In the genomic region with DNA sequence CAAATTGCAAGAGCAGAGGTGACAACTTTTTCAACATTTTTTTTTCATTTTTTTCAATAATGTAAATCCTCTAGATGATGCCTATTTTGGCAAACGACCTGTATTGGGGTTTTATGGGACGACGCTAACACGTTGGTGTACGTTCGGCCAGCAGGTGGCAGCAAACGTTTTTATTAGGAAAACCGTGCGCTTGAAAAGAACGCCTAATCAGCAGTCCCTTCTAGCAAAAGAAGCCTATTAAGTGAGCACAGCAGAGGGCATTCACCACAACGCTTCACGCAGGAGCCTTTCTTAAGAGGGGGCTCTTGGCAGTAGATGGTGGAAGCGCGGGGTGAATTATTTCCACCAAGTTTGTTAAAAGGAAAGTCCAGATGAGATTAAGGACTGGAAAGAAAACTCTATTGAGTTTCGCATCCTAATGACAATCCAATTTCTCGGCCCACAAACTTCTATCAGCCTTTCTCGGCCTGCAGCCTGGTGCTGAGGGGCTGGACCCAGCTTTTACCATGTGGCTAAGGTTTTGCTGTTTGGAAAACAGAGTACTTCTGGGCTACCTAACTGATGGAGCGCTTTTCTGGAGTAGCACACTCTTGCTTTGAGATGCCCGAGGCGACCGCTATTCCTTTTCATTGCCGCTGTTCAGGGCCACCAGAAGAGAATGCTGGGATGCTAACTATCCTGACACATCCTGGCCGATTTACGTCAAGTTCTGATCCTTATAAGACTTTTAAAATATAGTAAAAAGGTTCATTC, we compare ENCODE assay signal across 8 mouse cellular contexts.
A peak's percentile ranks its signal among the peaks of the same experiment; 100 is the strongest.
DNase-seq lines count a peak whose midpoint lies in the region; ATAC-seq and TF ChIP-seq lines count a peak whose summit lies in the region.

No protein-coding gene starts in this region.

- H3K36me3 ChIP-seq in heart, adult 2 months (ENCODE audit: control insufficient read depth, insufficient read depth, low read length) = no peaks in the 10 kb centered on the region
- no peaks in the 10 kb centered on the region for H3K36me3 ChIP-seq in limb, embryonic 11.5 days (ENCODE audit: control insufficient read depth, insufficient read depth, low read length)
- H3K36me3 ChIP-seq in splenic B cell, adult 2 months (ENCODE audit: control insufficient read depth, insufficient read depth, low read length, poor library complexity, severe bottlenecking) = no peaks in the 10 kb centered on the region

- no peak for ATAC-seq in limb, embryonic 11.5 days (ENCODE audit: insufficient number of reproducible peaks, low FRiP score, low TSS enrichment, low read depth)

- no peaks in the 10 kb centered on the region for H3K27me3 ChIP-seq in heart, adult 2 months (ENCODE audit: control insufficient read depth, insufficient read depth, low read length)
- no peaks in the 10 kb centered on the region for H3K27me3 ChIP-seq in limb, embryonic 11.5 days (ENCODE audit: control insufficient read depth, insufficient read depth, low read length)
- no peaks in the 10 kb centered on the region for H3K27me3 ChIP-seq in splenic B cell, adult 2 months (ENCODE audit: control insufficient read depth, insufficient read depth, low read length, poor library complexity, severe bottlenecking)

- 39% methylated on average over 24 of the region's 24 CpGs for WGBS in heart, adult 2 months
- 39% methylated on average over 24 of the region's 24 CpGs for WGBS in limb, embryonic 11.5 days

- peak; percentile 83 for TF ChIP-seq EP300 in heart, adult 2 months (IDR thresholded peaks at IDR 0.05; ENCODE audit: insufficient read depth, low read depth, low read length)

- H3K4me1 ChIP-seq in heart, adult 2 months (ENCODE audit: control insufficient read depth, insufficient read depth, low read length) = peaks cover 4% of the 10 kb centered on the region
- H3K4me1 ChIP-seq in limb, embryonic 11.5 days (ENCODE audit: control insufficient read depth, insufficient read depth, low read length) = no peaks in the 10 kb centered on the region

- no peak for TF ChIP-seq POLR2A in heart, adult 2 months (IDR thresholded peaks at IDR 0.05; ENCODE audit: insufficient read depth, low read depth, low read length)

- no peak overlapping the region for H3K4me2 ChIP-seq in limb, embryonic 11.5 days (ENCODE audit: low read depth, severe bottlenecking)

- H3K9ac ChIP-seq in heart, adult 2 months (ENCODE audit: low read depth, low read length) = no peak overlapping the region
- H3K9ac ChIP-seq in limb, embryonic 11.5 days (ENCODE audit: low read length) = no peak overlapping the region

- no peaks in the 10 kb centered on the region for H3K79me2 ChIP-seq in heart, adult 2 months (replicated peaks; ENCODE audit: control insufficient read depth, insufficient read depth, low read length)

- peak; percentile 95 for DNase-seq in 3T3-L1 (ENCODE audit: low read depth, low spot score)
- DNase-seq in adrenal gland, adult 2 months = peak; percentile 81
- DNase-seq in embryo, embryonic 11 days = peak; percentile 96
- peak; percentile 83 to 88 for DNase-seq in heart, adult 2 months
- DNase-seq in kidney, adult 9 months = peak; percentile 90
- peak; percentile 92 for DNase-seq in limb, embryonic 11.5 days (ENCODE audit: low spot score)
- peak; percentile 13 to 65 for DNase-seq in natural killer cell, adult 2 months (ENCODE audit: low spot score in 2 of 2)
- DNase-seq in splenic B cell, adult 2 months (ENCODE audit: low read depth, low spot score) = peak; percentile 83

- H3K4me3 ChIP-seq in heart, adult 2 months = no peak overlapping the region
- no peak overlapping the region for H3K4me3 ChIP-seq in limb, embryonic 11.5 days (ENCODE audit: low read depth, low read length)

- no peaks in the 10 kb centered on the region for H3K9me3 ChIP-seq in limb, embryonic 11.5 days (ENCODE audit: control insufficient read depth, low read length)

- peak; percentile 86 for TF ChIP-seq CTCF in heart, adult 2 months (IDR thresholded peaks at IDR 0.05)

- H3K27ac ChIP-seq in heart, adult 2 months = no peak overlapping the region
- no peak overlapping the region for H3K27ac ChIP-seq in limb, embryonic 11.5 days (replicated peaks; ENCODE audit: low read depth, low read length)

- intact Hi-C loops in heart, adult 2 months (cut with DNase I) = loop anchor here (1.0 to 5.0 kb wide), 4 partner anchors 67 to 588 kb away; a partner anchor contains a TSS

Comparison
In these comparisons a context has a peak if more than half of its experiments do, and no peak if none do; other contexts are left out.
1. DNase-seq: peak in every context shown above with its lines; median percentile 96 in embryo, embryonic 11 days; 95 in 3T3-L1; 92 in limb, embryonic 11.5 days; 90 in kidney, adult 9 months; 86 in heart, adult 2 months; 83 in splenic B cell, adult 2 months; 81 in adrenal gland, adult 2 months; 39 in natural killer cell, adult 2 months.